Mouse (Mus musculus) v-Abl transformed pro-B cells (cell line): ENCODE results near the gene Gas6.

Experiments
- in situ Hi-C, 2 experiments: fragments of 400-800 bp; cut with MboI; formaldehyde crosslinking; loops; one replicate each; pipeline ENCODE4 v1.15.1; 2025; ENCODE audit not compliant: unreplicated experiment in 2 of 2

Gas6 gene

DNA sequence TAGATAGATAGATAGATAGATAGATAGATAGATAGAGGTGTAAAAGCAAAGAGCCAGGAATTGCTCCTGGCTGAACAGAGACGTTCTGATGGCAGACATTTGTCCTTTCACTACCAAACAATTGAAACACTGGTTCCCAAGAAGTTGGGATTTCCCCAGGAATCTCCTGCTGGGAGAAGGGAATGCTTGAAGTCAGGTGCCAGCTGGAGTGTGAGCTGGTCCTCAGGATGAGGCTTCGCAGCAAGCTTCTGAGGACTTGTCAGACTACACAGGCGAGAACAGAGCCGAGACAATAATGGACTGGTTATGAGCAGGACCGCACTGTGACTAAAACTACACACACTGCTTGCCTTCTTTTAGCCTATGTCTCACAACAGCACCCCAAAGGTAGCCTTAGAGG is 17.7 kb upstream of the Gas6 start:
- in situ Hi-C loops: no loop called here

DNA sequence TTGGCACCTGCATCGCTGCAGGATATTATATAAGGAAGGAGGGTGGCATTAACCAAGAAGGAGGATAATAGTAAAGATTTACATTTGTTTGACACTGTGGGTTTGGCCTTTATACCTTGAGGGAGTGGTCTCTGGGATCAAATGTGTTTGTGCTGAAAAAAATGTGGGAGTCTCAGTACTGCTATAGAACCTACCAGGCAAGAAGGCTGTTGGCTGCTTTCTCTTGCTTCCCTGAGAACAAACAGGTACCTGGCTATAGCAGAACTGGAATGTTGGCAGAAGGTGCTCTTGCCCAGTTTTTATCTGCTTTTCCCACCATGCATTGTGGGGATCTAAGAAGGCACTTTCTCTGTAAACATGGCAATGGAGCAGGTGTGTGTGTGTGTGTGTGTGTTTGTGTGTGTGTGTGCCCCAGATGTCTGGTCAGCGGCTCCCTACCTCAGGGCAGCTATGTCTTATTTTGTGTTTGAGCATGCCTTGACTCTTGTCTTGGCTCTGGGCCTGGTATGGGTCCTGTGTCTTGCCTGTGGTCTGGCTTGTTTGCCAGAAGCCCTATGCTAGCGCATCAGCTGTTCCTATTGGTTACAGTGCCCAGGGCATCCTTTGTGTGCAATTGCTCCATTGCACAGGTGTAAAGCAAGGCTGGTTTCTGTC is 13.1 kb upstream of the Gas6 start:
- in situ Hi-C loops: no loop called here

DNA sequence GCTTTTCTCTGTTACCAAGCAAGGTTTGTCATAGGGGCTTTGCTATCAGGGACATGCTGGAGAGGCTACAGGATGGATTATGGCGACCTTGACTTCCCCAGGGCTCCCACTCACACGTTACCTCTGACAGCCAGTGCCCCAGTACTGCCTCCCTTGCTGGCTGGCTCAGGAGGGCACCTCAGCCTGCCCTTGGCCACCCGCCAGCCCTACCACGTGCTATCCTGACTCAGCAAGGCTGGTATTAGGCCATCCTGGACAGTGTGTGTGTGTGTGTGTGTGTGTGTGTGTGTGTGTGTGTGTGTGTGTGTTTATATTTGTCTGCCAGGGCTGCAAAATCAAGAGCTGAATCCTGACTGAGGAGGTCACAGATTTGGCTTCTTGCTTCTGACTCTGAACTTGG is 12.6 kb upstream of the Gas6 start:
- in situ Hi-C loops: no loop called here

DNA sequence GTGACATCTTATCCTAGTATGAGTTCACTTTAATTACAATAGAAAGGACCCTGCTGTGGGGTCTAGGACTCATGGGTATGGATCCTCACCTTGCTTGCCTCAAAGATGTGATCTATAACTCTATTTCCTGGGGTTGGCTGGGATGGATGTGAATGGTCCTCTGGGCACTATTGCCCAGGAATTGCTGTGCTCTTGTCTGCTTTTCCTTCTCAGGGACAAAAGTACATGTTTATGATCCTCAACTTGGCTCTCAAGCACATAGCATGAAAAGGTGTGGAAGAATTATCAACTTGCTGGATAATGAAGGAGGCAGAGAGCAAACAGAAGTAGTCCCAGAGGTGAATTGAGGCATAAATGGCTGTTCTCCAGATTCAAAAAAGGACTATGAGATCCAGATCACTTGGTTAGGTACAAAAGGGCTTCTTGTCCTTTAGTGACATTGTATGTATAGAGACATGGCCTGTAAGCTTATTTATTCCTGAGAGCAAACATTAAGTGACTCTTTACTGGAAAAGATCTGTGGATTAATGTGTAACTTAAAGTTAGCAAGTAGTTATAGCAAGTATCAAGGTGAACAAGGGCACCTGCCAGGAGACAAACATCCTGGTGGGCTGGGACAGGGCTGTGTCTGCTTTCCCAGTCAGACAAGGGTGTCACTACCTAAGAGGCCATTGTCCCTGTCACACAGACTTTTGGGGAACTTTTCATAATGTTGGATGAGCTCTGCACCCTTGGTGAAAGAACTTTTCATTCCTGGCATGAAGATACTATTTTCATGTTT is 10.8 kb upstream of the Gas6 start:
- in situ Hi-C loops: no loop called here

DNA sequence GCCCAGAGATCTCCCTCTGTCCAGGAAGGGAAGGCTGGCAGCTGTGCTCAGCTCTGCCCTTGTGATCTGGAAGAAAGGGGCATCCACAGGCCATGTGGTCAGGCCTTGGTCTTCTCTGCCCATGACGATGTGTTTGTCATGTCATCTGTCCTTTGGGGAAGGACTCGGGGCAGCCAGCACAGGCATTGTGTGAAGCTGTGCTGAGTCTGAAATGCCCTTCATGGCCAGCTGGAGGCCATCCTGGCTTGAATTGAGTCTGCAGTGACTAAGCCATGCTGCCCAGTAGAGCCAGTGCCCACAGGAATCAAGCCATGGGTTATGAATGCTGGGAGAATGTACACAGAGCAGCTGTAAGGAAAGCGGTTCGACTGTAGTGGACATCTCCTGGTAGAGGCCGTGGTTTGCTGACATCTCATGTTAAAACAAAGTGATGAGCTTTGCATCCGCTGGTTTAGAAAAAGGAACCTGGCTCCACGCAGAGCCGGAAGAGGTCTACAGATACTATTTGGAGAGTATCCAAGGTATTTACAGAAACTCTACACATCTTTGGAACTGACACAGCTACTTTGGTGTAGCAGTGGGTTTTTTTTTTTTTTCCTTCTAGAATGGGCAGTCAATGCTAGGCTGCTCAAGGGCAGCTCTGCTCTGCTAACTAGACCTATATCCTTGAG is 9.8 kb upstream of the Gas6 start:
- in situ Hi-C loops: no loop called here

DNA sequence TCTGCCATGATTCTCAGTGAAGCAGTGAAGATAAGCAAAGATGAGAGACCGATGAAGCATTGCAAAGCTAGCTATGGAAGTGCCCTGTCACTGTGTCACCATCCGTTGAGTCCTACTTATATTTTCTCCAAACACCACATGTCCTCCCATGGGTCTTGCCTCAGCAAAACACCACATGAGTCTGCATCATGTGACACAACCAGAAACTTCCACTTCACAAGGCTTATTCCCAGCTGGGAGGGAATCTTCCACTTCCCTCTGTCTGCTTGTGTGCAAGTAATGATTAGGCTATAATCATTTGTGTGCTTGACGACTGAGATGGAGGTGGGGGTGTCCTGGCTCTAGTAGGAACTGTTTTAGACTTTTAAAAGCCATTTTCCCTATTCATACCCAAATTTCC is 6.9 kb upstream of the Gas6 start:
- in situ Hi-C loops: no loop called here

DNA sequence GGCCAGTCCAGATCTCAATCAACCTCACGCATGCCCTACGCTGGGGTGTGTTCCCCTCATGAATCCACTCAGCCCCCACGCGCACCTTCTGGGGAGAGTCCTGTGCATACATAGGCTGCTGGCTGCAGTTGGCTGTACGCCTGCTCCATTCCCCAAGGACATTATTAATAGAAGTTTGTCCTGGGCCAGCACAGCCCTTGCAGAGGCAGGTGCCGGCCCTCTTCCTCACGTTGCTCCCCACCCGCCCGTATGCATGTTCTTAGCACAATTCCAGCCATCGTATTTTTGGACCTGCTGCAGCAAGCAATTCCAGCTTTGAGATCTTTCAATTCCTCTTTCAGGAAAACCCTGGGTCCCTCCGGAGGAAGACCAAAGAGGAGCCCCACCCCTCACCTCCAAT is 1.3 kb downstream of the Gas6 start:
- in situ Hi-C loops: no loop called here

DNA sequence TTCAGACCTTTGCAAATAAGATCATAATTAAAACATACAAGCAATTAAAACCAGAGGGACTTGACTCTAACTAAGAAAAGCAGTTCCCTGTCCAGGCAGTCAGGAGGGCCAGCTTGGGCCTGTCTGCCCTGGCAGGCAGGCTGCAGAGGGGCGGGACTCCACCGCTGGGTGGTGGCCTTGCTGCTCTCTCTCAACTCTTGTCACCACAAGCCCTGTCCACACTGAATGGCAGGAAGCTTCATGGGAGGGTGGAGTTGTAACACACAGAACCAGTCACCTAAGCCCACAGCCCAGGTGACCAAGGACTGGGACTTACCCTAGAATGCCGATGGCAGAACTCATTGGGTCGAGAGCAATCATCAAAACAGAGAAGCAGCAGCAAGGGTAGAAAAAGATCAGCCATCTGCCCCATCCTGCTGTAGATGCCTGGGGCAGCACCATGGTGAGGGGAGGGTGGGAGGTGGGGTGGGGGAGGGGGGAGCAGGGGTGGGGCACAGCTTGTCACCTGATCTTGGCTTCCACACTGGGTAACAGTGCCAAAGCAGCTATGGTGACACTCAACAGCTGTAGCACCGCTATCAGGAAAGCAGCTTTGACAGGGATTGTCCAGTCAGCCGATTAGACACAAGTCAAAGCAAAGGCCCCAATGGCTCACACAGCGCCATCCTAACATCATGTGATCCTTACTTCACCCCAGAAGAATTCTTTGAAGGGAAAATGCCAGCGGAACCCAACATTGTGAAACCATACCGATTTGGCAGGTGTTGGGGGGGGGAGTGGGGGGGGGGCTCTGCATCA is 1.9 kb downstream of the Gas6 start:
- in situ Hi-C loops: no loop called here

DNA sequence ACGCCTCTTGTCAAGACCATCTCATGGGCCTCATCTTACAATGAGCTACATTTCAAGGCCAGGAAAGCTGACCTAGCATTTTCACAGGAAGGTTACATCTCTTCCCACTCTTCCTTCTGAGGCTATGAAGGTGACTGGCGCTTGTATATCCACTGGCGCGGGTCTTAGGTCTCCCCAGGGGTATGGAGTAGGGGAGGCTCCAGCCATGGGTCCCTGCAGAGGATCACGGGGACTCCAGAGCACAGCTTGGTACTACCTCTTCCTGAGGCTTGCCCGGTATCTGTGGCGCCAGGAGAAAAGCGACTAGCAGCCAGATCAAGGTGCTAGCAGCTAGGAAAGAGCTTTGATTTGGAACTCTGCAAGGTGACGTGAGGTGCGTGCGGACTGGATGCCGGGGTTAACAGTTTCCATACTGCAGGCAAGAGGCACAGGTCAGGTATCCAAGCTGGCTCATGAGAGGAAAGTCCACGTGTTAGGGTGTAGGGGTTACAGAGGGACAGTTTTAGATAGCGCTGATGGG is 2.7 kb downstream of the Gas6 start:
- in situ Hi-C loops: no loop called here

DNA sequence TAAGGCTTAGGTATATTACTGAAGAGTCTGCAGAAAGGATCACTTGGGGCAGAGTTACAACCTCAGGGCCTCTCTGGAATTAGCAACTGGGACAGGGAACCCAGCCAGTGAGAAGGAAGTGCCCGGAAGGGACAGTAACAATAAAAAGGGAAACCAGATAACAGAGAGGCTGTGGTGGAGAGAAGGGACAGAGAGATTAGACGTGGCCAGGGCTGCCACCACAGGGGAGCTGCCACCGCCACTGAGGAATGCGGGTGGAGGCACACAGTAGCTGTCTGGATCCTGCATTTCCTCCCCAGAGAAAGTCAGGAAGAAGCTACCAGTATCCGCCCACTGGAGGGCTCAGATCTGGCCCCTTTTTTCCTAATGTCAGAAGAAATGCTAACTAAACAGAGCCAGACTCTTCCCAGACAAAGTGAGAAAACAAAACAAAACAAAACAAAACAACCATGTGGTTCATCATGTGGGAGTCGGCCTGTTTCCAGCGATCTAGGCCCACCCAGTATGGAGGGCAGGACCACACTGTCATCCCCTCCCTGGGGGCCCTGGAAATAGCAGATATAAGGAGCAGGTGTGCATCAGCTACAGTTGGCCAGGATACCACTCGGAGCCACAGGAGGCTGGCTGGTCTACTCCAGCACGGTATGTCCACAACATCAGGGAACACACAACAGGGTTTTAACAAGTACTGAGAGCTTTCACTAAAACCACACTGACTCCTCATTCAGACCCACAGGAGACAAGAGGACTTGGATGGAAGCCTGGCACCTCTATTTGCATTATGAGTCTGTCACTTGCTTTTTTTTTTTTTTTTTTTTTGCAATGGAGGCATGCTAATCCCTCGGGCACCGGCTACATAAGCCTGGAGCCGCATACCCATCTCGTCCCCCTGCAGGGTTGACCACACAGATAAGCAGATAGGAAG is 4.0 kb downstream of the Gas6 start:
- in situ Hi-C loops: no loop called here

DNA sequence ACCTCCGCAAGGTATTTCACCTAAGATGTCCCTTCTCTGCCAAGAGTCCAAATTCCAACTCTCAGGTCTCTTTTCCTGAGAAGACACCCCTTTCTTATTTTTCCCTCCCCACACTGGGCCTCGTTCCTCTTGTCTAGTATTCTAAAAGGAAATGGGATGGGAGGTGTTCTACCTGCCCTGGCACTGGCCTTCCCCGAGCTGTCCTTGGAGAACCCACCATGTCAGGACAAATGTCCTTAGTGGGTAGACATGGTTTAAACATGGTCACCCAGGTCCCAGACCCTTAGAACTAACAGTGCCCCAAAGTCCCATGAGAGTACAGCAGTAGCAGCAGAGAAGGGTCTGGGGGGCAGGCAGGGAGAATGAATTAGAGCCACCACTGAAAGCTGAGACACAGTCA is 4.9 kb downstream of the Gas6 start:
- in situ Hi-C loops: no loop called here

DNA sequence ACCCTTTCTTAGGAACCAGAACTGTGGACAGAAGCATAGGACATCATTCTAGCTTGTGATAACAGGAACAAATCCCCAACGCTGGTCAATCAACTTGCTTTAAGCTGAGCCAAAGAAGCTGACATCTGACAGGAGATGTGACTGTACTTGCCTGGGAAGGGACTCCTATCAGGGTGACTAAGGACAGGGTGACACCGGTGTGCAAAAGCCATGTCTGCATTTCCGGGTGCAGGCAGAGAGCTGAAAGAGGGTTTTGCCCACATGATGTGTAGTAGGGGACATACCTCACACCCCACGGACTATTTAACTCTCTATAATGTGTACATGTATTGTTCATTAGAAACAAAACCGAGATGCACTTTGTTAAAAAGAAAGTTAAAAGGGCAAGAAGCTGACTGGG is 11.1 kb downstream of the Gas6 start:
- in situ Hi-C loops: no loop called here

DNA sequence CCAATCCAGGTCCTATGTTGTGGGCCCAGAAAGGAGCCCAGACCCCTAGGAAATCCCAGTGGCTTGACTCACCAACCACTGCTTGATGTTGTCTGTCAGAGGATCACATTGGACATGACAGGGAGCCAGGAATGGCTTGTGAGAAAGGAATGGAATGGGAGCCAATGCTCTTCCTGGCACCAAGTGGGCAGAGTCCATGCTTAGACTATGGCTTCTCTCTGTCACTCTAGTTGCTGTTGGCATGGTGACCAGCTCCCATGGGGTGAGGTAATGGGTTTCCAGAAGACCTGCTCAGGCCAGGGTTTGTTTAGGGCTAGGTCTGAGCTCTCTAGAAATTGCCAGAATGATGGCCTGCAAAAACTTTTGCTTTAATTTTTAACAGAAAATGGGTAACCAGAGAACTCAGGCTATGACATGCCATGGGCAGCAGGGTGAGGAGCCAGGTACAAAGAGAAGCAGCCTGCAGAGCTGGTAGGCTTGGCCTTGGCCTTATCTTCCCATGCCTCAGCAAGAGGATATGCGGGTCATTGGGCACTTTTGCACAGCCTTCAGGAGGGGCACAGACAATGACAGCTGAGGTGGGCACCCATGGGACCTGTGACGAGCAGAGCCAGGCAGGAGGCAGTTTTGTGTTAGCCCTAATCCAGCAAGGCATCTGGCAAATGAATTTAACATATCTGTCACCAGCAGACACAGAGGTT is 12.0 kb downstream of the Gas6 start:
- in situ Hi-C loops: no loop called here

DNA sequence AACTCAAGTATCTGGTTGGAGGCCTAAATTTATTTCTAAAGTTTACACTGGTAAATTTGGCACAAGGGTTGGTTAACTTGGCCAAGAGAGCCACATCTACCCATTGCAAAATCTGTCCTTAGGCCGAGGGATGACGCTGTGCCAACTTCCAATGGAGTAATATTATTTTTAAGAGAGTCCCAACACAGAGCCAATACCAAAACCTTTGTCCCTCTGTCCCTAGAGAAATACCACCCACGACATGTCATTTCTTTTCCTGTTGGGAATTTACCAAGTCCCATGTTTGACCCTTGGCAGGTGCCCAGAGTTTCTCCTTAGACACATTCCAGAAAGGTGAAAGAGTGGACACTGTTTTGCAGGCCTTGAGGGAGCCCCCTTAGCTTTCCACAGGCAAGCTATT is 12.7 kb downstream of the Gas6 start:
- in situ Hi-C loops: no loop called here

DNA sequence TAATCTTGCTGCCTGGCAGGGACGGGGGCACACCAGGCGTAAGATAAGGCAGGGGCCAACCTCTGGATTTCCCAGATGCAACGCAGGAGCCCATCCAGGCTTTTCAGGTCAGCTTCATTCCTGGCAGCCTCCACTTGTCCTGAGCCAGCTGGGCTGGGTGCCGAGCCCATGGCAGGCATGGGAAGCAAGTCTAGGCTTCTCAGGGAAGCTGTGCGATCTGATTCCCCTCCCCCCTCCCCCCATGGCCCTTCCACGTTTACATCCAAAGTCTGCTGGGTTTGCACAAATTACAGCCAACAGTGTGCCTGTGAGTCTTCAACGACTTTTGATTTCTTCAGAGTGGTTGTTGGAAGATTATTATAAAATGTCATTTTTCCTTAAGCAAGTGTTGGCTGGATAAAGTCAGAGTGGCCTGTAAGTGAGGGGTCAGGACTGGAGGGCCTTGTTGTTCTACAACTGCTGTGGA is 13.2 kb downstream of the Gas6 start:
- in situ Hi-C loops: no loop called here

DNA sequence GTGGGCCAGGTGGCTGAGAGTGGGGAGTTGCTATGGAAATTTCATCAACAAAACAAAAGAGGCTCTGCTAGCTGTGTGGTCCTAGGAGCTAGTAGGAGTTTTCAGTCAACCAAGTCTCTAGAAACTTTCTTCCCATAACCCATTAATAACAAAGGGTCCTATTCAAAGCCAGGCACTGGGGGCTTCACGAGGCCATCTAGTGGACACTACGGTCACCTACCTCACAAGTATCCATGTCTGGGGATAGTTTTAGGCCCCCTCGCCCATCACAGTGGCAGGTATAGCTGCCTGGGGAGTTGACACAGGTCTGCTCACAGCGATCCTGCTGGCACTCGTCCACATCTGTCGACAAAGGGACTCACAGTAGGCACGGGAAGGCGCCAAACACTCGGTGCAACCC is 18.4 kb downstream of the Gas6 start:
- in situ Hi-C loops: no loop called here

DNA sequence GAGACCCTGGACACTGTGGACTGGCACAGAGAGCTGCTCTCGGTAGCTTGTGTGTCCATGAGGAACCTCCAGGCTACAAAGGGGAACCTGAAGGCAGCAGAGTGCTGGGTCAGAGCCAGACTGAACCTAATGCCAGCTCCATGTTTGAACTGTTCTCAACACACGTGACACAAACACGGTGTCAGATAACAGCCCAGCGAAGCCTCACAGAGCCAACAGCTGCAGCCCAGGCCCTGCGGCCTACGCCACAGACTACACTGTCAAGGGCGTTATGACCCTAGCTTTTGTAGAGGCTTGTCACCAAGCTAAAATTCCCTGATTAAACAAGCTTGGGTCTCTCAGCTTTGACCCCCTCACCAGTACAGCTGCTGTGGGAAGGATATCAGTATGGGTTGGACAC is 22.0 kb downstream of the Gas6 start:
- in situ Hi-C loops: no loop called here

DNA sequence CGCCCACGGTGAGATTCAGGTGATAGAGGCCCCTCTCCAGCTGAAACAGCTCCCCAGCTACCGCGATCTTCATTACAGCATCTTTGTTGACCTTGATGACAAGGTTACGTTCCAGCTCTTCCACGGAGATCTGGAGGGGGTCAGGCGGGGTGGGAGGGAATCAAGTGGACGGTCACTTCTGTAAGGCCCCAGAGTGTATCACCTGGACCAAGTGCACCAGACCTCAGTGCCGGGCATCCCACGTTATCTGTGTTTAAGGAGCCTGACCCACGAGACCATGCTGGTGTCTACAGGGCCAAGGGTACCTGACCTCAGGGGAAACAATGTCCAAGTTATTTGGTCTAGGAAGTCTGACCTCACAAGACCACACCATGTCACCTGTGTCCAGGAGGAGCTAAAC is 22.8 kb downstream of the Gas6 start:
- in situ Hi-C loops: no loop called here

DNA sequence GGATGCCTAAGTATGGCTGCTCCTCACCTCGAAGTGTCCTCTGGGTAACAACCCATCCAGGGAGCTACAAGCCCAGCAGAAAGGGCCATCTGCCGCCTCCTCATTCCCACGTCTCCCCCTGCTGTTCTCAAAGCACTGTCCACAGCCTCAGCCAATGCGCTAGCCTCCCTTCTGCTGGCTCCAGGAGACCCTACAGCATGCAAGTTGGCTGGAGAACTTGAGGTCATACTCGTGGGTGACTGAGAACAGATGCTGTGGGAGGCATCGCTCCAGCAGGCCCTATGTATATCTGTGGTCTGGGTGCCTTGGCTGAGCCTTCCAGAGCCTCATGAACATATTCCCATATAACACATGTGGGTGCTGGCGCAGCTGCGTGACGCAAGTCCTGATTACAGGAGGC is 25.6 kb downstream of the Gas6 start:
- in situ Hi-C loops: no loop called here
